Mouse (Mus musculus): ENCODE results near the gene Zfp652. TPM values are rescaled to one million over a fixed set of nuclear protein-coding genes. Genes with fewer than 3 reads are reported as not detected.

Gene Zfp652
- total and polyA plus RNA-seq, 3 experiments = 3.0 to 9.8 (median 6.2) TPM

DNA sequence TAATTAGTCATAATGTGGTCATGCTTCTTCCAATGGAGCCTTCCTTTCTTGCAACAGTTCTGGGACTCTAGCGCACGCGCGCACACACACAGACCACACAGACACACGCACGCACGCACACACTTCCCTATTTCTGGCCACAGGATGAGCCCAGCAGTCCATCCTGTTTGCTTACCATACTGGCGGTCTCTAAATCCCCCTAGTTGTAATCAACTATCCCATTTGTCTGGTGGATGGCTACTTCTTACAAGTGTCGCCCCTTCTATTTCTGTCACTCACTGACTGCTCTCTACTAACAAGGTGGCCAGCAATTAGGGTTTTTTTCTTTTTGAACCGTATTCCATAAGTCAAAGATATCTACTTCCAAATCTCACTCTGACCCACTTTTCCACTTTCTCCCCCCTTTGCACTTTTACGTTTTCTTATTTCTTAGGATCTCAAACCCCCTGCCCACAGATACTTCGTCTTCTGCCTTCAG lies 349 bp upstream of the Zfp652 start (continued):
- 0 out of 2 replicates have a peak, but pooled peaks have one; percentile 39 for TF ChIP-seq E2F4 (IDR thresholded peaks at IDR 0.05; ENCODE audit: insufficient replicate concordance, low read depth, low read length)
- no peak for TF ChIP-seq USF2 (conservative IDR thresholded peaks at IDR 0.05; ENCODE audit: low read depth, low read length)
- no peak for TF ChIP-seq POLR2AphosphoS2 (IDR thresholded peaks at IDR 0.05; ENCODE audit: low read depth, low read length)

DNA sequence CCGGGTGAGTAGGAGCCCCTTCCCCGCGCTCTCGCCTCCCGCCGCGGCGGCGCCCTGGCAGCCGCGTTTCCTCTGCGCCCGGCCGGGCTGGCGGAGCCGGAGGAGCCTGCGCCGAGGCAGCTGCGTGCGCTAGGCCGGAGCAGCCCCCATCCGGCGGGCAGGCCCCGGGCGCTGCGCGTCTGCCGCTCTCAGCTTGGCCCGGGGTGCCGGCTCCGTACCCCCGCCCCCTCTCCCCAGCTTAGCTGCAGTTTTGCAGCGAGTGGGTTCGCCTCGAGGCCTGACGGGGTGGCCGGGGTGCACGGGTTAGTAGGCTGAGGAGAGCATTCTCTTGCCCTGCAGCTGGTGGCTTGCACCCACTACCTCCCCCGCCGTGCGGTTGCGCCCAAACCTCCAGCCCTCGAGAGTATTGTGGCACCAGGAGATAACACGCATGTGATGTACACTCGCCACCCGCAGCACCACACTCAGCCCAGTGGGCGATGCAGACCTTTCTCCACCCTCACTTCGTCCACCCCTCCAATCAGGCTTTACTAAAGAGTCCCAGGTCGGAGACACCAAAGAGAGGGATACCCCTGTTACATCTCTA lies 845 bp downstream of the Zfp652 start:
- H3K4me3 ChIP-seq (replicated peaks in 1 of 3; ENCODE audit: low read depth in 2 of 3, low read length in 2 of 3, poor library complexity in 1 of 3) = peak overlapping the region; percentile 89 to 92 (median 90)
- TF ChIP-seq MYC (IDR thresholded peaks at IDR 0.05; ENCODE audit: low read depth, low read length) (0 out of 2 replicates have a peak, but pooled peaks have one; percentile 18), TCF12 (IDR thresholded peaks at IDR 0.05; ENCODE audit: low read depth, low read length) (0 out of 2 replicates have a peak, but pooled peaks have one; percentile 9), ZMIZ1 (IDR thresholded peaks at IDR 0.05; ENCODE audit: low read depth, low read length) (no peak), SIN3A (IDR thresholded peaks at IDR 0.05; ENCODE audit: low read length) (peak; percentile 51; the same call in 1 of the 2 replicates), BHLHE40 (IDR thresholded peaks at IDR 0.05; ENCODE audit: low read depth, low read length) (0 out of 2 replicates have a peak, but pooled peaks have one; percentile 16), NRF1 (IDR thresholded peaks at IDR 0.05; ENCODE audit: low read depth, low read length) (peak; percentile 48; the same call in 1 of the 2 replicates), MEF2A (IDR thresholded peaks at IDR 0.05; ENCODE audit: borderline replicate concordance, low read depth, low read length) (peak; percentile 15; the same call in 1 of the 2 replicates), MAX (IDR thresholded peaks at IDR 0.05; ENCODE audit: low read length) (peak; percentile 39; the same call in 1 of the 2 replicates), CTCF (conservative IDR thresholded peaks at IDR 0.05 in 1 of 2, IDR thresholded peaks at IDR 0.05 in 1 of 2; ENCODE audit: low read depth in 2 of 2, low read length in 2 of 2) (no peak), UBTF (IDR thresholded peaks at IDR 0.05; ENCODE audit: low read depth, low read length) (peak; percentile 58), NELFE (IDR thresholded peaks at IDR 0.05; ENCODE audit: low read depth, low read length) (no peak)
- dilution Hi-C loops (cut with MboI; ENCODE audit: extremely low pct_ligation_motif_present, extremely low pct_unique_long_range_greater_than_20kb, low sequenced_read_pairs) (no loop called here), in situ Hi-C loops (cut with MboI; ENCODE audit: low pct_ligation_motif_present, low pct_unique_long_range_greater_than_20kb, low sequenced_read_pairs) (no loop called here)
- H3K27me3 ChIP-seq (replicated peaks) = peaks cover 2% of the 10 kb centered on the region
- DNase-seq (ENCODE audit: extremely low read depth) = peak; percentile 35
- peaks cover 0 to 4% of the 10 kb centered on the region in 2 experiments for H3K36me3 ChIP-seq (replicated peaks in 1 of 2; ENCODE audit: control insufficient read depth in 1 of 2, insufficient read depth in 1 of 2, low read length in 1 of 2)
- peak overlapping the region; percentile 37 for H3K27ac ChIP-seq (ENCODE audit: insufficient read depth, low read depth)
- H3K9me3 ChIP-seq (replicated peaks; ENCODE audit: low read length) = no peaks in the 10 kb centered on the region
- H3K4me2 ChIP-seq (ENCODE audit: insufficient read depth, low read depth, poor library complexity, severe bottlenecking) = peak overlapping the region; percentile 99
- H3K9ac ChIP-seq (ENCODE audit: insufficient read depth, low read depth) = peak overlapping the region; percentile 89
- H3K79me2 ChIP-seq (replicated peaks; ENCODE audit: control insufficient read depth, extremely low read depth, insufficient read depth, poor library complexity, severe bottlenecking) = peaks cover 25% of the 10 kb centered on the region
- peaks cover 6 to 32% of the 10 kb centered on the region in 2 experiments; a peak in 3 of 4 replicates for H3K4me1 ChIP-seq (ENCODE audit: control insufficient read depth in 1 of 2, insufficient read depth in 2 of 2)

DNA sequence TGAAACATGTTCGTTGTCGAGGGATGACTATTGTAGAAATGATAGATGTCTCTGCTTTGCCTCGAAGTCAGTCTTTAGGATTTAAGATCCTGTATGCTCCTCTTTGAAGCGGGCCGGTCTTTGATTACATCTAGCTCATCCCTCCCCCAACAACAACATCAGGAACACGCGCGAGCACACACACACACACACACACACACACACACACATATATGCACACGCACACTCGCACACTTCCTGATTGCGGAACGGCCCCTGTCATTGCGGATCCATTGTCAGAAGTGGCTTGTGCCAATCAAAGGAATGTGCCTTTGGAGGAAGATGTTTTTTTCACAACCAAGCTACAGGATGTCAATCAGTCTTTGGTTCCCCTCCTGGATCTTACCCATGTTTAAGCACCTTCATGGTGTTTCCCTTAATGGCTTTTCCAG lies 1.4 kb downstream of the Zfp652 start:
- Histone ChIP-seq H3K9me3 (replicated peaks; ENCODE audit: low read length) (no peaks in the 10 kb centered on the region), H3K9ac (ENCODE audit: insufficient read depth, low read depth) (peak overlapping the region; percentile 89), H3K36me3 (replicated peaks in 1 of 2; ENCODE audit: control insufficient read depth in 1 of 2, insufficient read depth in 1 of 2, low read length in 1 of 2) (peaks cover 0 to 4% of the 10 kb centered on the region in 2 experiments), H3K27me3 (replicated peaks) (peaks cover 2% of the 10 kb centered on the region), H3K4me1 (ENCODE audit: control insufficient read depth in 1 of 2, insufficient read depth in 2 of 2) (peaks cover 6 to 32% of the 10 kb centered on the region in 2 experiments; a peak in 3 of 4 replicates), H3K4me2 (ENCODE audit: insufficient read depth, low read depth, poor library complexity, severe bottlenecking) (peak overlapping the region; percentile 99), H3K27ac (ENCODE audit: insufficient read depth, low read depth) (no peak overlapping the region), H3K79me2 (replicated peaks; ENCODE audit: control insufficient read depth, extremely low read depth, insufficient read depth, poor library complexity, severe bottlenecking) (peaks cover 25% of the 10 kb centered on the region), H3K4me3 (replicated peaks in 1 of 3; ENCODE audit: low read depth in 2 of 3, low read length in 2 of 3, poor library complexity in 1 of 3) (peak overlapping the region; percentile 89 to 92 (median 90))
- in situ Hi-C loops (cut with MboI; ENCODE audit: low pct_ligation_motif_present, low pct_unique_long_range_greater_than_20kb, low sequenced_read_pairs) (no loop called here), dilution Hi-C loops (cut with MboI; ENCODE audit: extremely low pct_ligation_motif_present, extremely low pct_unique_long_range_greater_than_20kb, low sequenced_read_pairs) (no loop called here)
- peak; percentile 29 for DNase-seq (ENCODE audit: extremely low read depth)
- TF ChIP-seq RAD21 (IDR thresholded peaks at IDR 0.05; ENCODE audit: low read depth, low read length) (no peak), MAX (IDR thresholded peaks at IDR 0.05; ENCODE audit: low read length) (no peak; the same call in 1 of the 2 replicates), E2F4 (IDR thresholded peaks at IDR 0.05; ENCODE audit: insufficient replicate concordance, low read depth, low read length) (no peak), IRF4 (IDR thresholded peaks at IDR 0.05; ENCODE audit: low read depth, low read length) (no peak), NRF1 (IDR thresholded peaks at IDR 0.05; ENCODE audit: low read depth, low read length) (no peak), SIN3A (IDR thresholded peaks at IDR 0.05; ENCODE audit: low read length) (peak; percentile 30; the same call in 1 of the 2 replicates), SMC3 (IDR thresholded peaks at IDR 0.05; ENCODE audit: low read depth, low read length) (no peak), TCF12 (IDR thresholded peaks at IDR 0.05; ENCODE audit: low read depth, low read length) (no peak), ETS1 (conservative IDR thresholded peaks at IDR 0.05; ENCODE audit: low read depth, low read length) (no peak), KAT2A (IDR thresholded peaks at IDR 0.05; ENCODE audit: insufficient replicate concordance, low read length) (no peak), NELFE (IDR thresholded peaks at IDR 0.05; ENCODE audit: low read depth, low read length) (no peak), ZKSCAN1 (IDR thresholded peaks at IDR 0.05; ENCODE audit: borderline replicate concordance, low read depth, low read length) (no peak), BHLHE40 (IDR thresholded peaks at IDR 0.05; ENCODE audit: low read depth, low read length) (peak; percentile 17; the same call in 1 of the 2 replicates), JUN (IDR thresholded peaks at IDR 0.05; ENCODE audit: insufficient read depth, low read depth, low read length) (no peak), MEF2A (IDR thresholded peaks at IDR 0.05; ENCODE audit: borderline replicate concordance, low read depth, low read length) (no peak), ZC3H11A (IDR thresholded peaks at IDR 0.05; ENCODE audit: low read depth, low read length) (no peak), MAFK (IDR thresholded peaks at IDR 0.05; ENCODE audit: insufficient replicate concordance, low read length) (no peak), ELF1 (IDR thresholded peaks at IDR 0.05; ENCODE audit: low read depth, low read length) (peak; percentile 49; the same call in 1 of the 2 replicates)

Data from CH12.LX (cell line).